Mouse (Mus musculus) heart, adult 2 months (tissue): ENCODE measurements at regions not wholly inside any gene's neighbourhood (a gene's known extent, or its start where the extent isn't known, plus 50 kb on each side); places are given as distances from the start of the nearest gene placed in this dataset.

Source experiments
- DNase-seq, 2 experiments: peaks; one replicate each; pipeline ENCODE4 v3.0.0; 2021
- H3K27ac ChIP-seq: fragments of 200-600 bp; 2 replicates; pipeline ENCODE4 v1.8.1; 2022
- H3K27me3 ChIP-seq: fragments of 200-500 bp; 2 replicates; pipeline ENCODE4 v1.6.1; 2012; ENCODE audit warnings: mild to moderate bottlenecking, low read length, inconsistent platforms, mixed read lengths; ENCODE audit not compliant: control insufficient read depth, insufficient read depth
- H3K36me3 ChIP-seq: fragments of 200-500 bp; 2 replicates; pipeline ENCODE4 v1.6.1; 2012; ENCODE audit warnings: low read length, inconsistent platforms; ENCODE audit not compliant: control insufficient read depth, insufficient read depth
- H3K4me1 ChIP-seq: fragments of 200-500 bp; 2 replicates; pipeline ENCODE4 v1.6.1; 2011; ENCODE audit warnings: low read length; ENCODE audit not compliant: control insufficient read depth, insufficient read depth
- H3K4me3 ChIP-seq: fragments of 200-600 bp; 2 replicates; pipeline ENCODE4 v1.8.1; 2022
- H3K79me2 ChIP-seq: fragments of 200-500 bp; replicated peaks from 2 replicates; pipeline ENCODE4 v1.6.1; 2012; ENCODE audit warnings: mild to moderate bottlenecking, inconsistent platforms, low read length, moderate library complexity, mixed read lengths; ENCODE audit not compliant: control insufficient read depth, insufficient read depth
- H3K9ac ChIP-seq: fragments of 200-500 bp; 2 replicates; pipeline ENCODE4 v1.6.1; 2012; ENCODE audit warnings: low read depth, mild to moderate bottlenecking, control low read depth, inconsistent platforms, low read length, mixed read lengths
- CTCF ChIP-seq: fragments of 200-600 bp; IDR thresholded peaks from 2 replicates; pipeline ENCODE4 v1.8.1; 2022; ENCODE audit warnings: antibody characterized with exemption, mild to moderate bottlenecking, moderate library complexity
- EP300 ChIP-seq: fragments of 200-500 bp; IDR thresholded peaks from 2 replicates; pipeline ENCODE4 v1.6.1; 2011; ENCODE audit warnings: low read depth, low read length, control low read depth; ENCODE audit not compliant: insufficient read depth
- POLR2A ChIP-seq: fragments of 200-500 bp; IDR thresholded peaks from 2 replicates; pipeline ENCODE4 v1.6.1; 2011; ENCODE audit warnings: mild to moderate bottlenecking, low read depth, low read length, control low read depth; ENCODE audit not compliant: insufficient read depth
- WGBS: fragments of 180-500 bp; shearing (Covaris S2); methylation state at CpG from one replicate; pipeline ENCODE4 v1.1.7; 2018; 5-methylcytosine and 5-hydroxymethylcytosine counted together
- intact Hi-C: fragments of 180-260 bp; cut with DNase I; formaldehyde crosslinking; loops from one replicate; pipeline ENCODE4 v1.15.1; 2025

DNA sequence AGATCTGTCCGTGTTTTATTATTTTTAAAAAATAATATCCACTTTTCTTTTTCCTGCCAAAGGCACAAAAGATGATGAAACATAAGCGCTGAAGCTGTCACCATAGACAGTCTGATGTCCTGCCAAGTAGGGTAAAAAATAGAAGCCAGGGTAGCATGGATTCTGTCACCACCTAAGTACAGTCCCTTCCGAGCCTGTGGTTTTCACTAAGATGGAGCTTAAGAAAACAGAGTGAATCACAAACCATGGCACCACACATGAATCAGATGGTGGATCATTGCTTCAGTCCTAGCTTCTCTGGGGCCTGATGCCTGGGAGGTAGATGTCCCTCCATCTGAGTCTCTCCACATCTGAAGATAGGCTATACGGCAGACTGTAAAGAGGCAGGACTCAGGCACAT is 55.9 kb upstream of the Fmod start:
- no peak overlapping the region for H3K4me3 ChIP-seq
- H3K9ac ChIP-seq: no peak overlapping the region
- H3K4me1 ChIP-seq: peaks cover 11% of the 10 kb centered on the region
- H3K79me2 ChIP-seq: no peaks in the 10 kb centered on the region
- no peak overlapping the region for H3K27ac ChIP-seq
- TF ChIP-seq EP300: no peak
- no peak for TF ChIP-seq POLR2A
- no peak for TF ChIP-seq CTCF
- H3K36me3 ChIP-seq: no peaks in the 10 kb centered on the region
- 76% methylated on average over 4 of the region's 4 CpGs for WGBS
- intact Hi-C loops: no loop called here
- H3K27me3 ChIP-seq: no peaks in the 10 kb centered on the region
- DNase-seq: no peak

DNA sequence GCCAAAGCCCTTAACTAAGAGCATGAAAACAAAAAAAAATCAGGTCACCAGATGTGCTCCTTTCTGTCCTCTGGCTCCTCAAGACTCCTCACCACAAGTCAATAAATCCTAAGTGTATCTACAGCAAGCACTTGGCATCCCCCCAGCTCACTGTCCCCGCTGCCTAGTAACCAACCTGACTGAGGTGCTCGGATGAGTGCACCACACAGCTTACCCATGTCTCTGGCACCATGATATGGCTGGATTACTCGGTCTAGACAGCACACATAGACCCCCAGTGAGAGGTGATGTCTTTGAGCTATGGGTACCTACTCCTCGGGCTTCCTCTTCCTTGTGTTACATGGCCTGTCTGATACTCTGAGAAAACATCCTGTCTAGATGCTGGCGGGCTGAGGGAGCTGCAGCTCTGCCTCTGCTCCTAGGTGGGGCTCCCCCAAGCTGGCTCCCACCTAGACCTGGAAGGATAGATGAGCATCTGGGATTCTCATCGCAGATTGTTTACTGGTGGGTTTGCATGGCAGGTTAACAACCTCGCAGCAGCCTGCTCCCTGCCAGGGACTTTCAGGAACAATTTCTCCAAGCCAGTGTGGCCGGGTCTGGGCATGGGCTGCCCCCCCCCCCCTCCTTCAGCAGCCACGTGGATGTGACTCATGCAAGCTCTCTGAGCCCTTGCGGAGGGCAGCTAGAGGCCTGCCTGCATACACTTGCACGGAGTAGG is 57.2 kb upstream of the Prelp start:
- DNase-seq: peak; percentile 59 to 63
- WGBS: 27% methylated on average over 11 of the region's 11 CpGs
- H3K4me1 ChIP-seq: peaks cover 11% of the 10 kb centered on the region
- no peaks in the 10 kb centered on the region for H3K27me3 ChIP-seq
- TF ChIP-seq POLR2A (0 out of 2 replicates have a peak, but pooled peaks have one; percentile 42), EP300 (no peak), CTCF (0 out of 2 replicates have a peak, but pooled peaks have one; percentile 4)
- no peaks in the 10 kb centered on the region for H3K79me2 ChIP-seq
- H3K4me3 ChIP-seq: no peak overlapping the region
- H3K36me3 ChIP-seq: no peaks in the 10 kb centered on the region
- no peak overlapping the region for H3K9ac ChIP-seq
- intact Hi-C loops: no loop called here
- H3K27ac ChIP-seq: peak overlapping the region; percentile 62

DNA sequence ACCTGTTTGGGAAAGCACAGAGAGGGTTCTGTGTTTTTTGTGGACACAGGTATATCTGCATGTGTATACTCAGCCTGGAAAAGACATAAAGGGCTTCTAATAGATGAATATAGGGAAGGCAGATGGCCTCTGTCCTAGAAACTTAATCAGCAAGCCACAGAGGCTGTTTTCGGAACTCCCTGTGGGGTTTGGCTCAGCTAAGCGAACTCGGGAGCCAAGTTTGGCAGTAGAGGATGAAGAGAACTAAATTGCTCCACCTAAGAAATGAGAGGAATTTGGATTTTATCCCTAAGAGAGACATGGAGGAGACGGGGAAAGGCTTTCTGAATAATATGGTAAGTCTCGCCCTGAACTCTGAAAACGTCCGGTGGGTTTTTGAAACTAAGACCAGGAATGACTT is 56.0 kb upstream of the Prelp start:
- Histone ChIP-seq H3K9ac (no peak overlapping the region), H3K27me3 (no peaks in the 10 kb centered on the region), H3K79me2 (no peaks in the 10 kb centered on the region), H3K4me3 (no peak overlapping the region), H3K27ac (peak overlapping the region; percentile 62), H3K4me1 (peaks cover 11% of the 10 kb centered on the region), H3K36me3 (no peaks in the 10 kb centered on the region)
- no peak for TF ChIP-seq CTCF
- TF ChIP-seq EP300: no peak
- TF ChIP-seq POLR2A: no peak
- 54% methylated on average over 7 of the region's 7 CpGs for WGBS
- intact Hi-C loops: no loop called here
- peak; percentile 49 to 71 for DNase-seq

DNA sequence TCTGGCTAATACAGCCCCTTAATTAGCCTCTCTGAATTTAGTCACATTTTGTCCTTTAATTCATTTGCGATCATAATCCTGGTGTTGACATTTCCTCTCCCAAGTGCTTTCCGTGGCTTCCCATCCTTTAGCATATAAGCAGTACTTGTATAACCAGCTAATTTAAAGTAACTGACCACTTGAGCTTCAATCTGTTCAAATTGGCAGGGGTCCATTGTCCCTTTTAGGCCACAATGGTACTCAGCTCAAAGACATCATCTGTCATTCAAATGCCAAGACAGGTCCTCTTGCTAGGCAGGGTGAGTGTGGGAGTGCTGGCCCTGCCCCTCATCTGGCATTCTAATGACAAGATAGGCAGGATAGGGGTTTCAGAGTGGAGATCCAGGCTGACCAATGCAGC is 52.6 kb upstream of the Prelp start:
- H3K27ac ChIP-seq: no peak overlapping the region
- H3K4me1 ChIP-seq: peaks cover 7% of the 10 kb centered on the region
- H3K79me2 ChIP-seq: no peaks in the 10 kb centered on the region
- no peak overlapping the region for H3K9ac ChIP-seq
- H3K27me3 ChIP-seq: no peaks in the 10 kb centered on the region
- H3K36me3 ChIP-seq: no peaks in the 10 kb centered on the region
- H3K4me3 ChIP-seq: no peak overlapping the region
- TF ChIP-seq POLR2A: no peak
- TF ChIP-seq CTCF: no peak
- TF ChIP-seq EP300: no peak
- 85% methylated on average over 2 of the region's 2 CpGs for WGBS
- intact Hi-C loops: no loop called here
- no peak for DNase-seq

DNA sequence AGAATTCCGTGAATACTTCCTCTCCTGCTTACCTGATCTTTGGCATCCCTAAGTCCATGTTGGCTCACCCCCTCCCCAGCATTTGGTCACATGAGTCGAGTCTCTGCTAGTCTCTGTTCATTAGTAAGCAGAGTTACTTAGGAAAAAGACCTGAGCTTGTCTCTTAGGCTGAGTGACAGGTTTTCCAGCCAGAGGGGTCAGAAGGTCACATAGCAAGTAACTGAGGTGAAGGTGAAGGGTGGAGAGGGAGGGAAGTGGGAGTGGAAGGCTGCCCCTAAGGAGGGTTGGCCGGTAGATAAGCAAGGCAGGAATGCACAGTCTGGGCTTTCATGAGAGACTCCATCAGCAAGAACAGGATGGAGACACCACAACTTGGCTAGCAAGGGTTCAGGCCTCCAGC is 50.1 kb upstream of the Prelp start:
- Histone ChIP-seq H3K36me3 (no peaks in the 10 kb centered on the region), H3K79me2 (no peaks in the 10 kb centered on the region), H3K9ac (no peak overlapping the region), H3K27ac (no peak overlapping the region), H3K4me1 (0 out of 2 replicates have a peak, but pooled peaks cover 2% of the 10 kb centered on the region), H3K4me3 (no peak overlapping the region), H3K27me3 (no peaks in the 10 kb centered on the region)
- intact Hi-C loops: no loop called here
- 54% methylated on average over 3 of the region's 3 CpGs for WGBS
- TF ChIP-seq EP300 (no peak), CTCF (no peak), POLR2A (no peak)
- no peak for DNase-seq
